Mouse (Mus musculus) G1E-ER4 (cell line): Measurements from ENCODE around the gene Rapgef2. TPM values are rescaled to one million over a fixed set of nuclear protein-coding genes. Genes with fewer than 3 reads are reported as not detected.

Experiments
- GATA1 ChIP-seq: IDR thresholded peaks from one replicate; pipeline ENCODE4 v1.8.0; 2012; ENCODE audit warnings: low read length, inconsistent platforms
- polyA plus RNA-seq: library from polyadenylated mRNA; stranded (reverse); fragments of >175 nt; gene quantifications from 2 replicates; pipeline ENCODE4 v1.2.3, GENCODE M21; 2012

Gene Rapgef2
- 0.89 and 0.90 TPM in 2 replicates for polyA plus RNA-seq

DNA sequence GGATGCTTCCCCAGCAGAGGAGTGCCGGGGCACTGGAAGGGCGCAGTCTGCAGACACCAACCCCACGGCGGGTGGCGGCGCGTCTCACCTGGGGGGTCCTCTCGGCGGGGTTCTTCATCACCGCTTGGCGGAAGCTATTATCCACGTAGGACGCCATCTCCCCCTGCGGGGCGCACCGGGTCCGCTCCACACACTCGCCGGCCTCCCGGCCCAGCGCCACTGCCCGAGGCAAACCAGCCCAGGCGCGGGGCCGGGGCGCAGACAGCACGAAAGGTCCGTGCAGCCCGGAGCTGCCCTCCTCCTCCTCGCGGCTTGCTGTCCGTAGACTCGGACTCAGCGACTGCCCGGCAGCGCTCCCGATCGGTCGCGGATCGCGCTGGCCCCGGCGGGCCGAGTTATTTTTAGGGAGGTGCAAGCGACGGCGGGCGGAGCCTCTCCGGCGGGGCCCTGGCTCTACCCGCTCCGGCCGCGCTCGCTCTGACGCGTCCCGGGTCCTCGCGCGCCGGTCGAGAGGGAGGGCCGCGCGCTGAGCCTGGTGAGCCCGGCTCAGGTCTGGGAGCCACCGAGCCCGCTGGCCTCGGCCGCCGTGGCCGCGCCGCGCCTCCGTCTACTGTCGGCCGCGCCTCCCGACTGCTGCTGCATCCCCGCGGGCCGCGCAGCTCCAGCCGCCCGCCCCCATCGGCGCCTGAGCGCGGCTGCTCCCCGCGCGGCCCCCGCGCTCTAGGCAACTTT lies at the start of gene Rapgef2:
Gene Rapgef2, minus strand, starts transcription at position 142 of the 732 bp plus-strand sequence.
- no peak for TF ChIP-seq GATA1

DNA sequence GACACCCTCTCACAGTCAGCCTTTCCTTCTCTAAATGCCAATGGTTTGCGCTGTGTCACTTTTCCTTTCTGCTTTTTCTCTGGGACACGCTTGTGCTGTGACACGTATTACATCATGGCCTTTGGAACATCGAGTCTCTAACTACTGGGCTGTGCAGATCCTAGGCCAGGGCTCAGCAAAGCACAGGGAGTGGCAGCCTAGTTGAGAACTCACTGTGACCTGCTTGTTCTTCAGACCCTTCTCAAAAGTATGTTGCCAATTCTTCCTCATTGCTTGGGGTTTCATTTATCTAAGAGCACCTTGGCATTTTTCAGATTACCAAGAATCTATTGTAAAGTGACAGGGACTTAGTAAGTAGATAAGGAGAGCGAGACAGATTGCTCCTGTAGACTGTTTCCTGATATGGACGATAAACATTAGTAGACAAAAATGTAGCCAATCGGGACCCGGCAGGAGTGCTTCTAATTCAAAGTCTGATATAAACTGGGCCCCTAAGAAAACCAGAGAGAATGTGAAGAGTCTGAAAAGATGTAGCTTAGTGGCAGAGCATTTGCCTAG lies 47.4 kb upstream of the Rapgef2 start:
- peak; percentile 42 for TF ChIP-seq GATA1

- TF ChIP-seq GATA1: no peak
Observed at GRCm38 (mm10) chr3:79333051-79333450, 46.7 kb upstream of the Rapgef2 start.

DNA sequence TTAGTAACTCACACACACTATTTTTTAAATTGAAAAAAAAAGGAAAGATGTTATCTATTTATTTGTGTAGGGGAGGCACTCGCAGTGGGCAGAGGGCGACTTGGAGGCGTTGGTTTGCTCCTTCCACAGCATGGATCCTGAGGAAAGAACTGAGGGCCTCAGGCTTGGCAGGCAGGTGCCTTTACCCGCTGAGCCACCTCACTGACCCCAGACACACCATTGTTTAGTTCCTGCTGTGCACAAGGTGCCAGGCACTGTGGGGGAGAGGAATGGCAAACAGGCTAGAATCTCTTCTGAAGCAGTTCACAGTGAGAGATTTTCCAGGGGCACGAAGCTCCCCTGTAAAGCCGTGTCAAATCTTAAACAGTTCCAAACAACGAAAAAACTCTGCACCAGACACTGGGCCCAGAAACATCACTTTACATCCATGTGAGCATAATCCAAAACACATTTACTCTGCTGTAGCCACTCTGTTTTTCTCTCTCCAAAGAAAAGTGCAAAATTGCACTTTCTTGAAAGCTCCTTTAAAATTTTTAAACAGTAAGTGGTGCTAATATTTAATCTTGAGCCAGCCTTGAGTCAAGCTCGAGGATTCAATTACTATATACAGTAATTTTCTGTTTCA lies 43.5 kb upstream of the Rapgef2 start:
- no peak for TF ChIP-seq GATA1

- TF ChIP-seq GATA1: no peak
Observed at GRCm38 (mm10) chr3:79324697-79325526, 38.6 kb upstream of the Rapgef2 start.

DNA sequence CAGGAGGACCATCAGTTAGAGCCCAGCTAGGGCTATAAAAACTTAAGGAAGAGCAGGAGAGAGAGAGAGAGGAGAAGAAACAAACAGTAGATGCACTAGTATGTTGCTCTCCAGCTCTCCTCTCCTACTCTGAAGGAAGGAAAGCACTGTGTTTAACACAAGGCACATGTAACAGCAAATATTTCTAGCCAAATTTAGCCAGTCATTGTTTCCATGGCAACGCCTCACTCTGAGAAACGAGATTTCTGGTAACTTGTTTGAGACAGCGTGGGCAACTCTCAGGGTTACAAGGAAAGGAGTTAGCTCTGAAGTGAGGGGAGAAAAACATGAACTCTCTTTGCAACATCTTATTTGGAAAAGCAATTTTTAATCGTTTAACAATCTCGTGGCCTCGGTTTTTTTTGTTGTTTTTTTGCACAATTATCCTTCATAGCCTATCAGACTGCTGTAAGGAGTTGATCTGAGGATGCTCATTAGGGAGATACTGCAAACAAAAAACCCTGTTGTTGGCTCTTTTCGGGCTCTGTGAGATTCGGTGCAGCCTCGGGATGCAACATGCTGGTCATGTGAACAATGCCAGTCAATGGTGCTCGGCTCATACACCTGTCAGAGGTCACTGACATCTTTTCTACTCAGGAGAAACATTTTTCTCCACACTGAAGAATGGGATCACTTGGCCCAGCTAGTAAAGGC lies 27.8 kb upstream of the Rapgef2 start:
- TF ChIP-seq GATA1: no peak

- no peak for TF ChIP-seq GATA1
Observed at GRCm38 (mm10) chr3:79311895-79312294, 25.6 kb upstream of the Rapgef2 start.

DNA sequence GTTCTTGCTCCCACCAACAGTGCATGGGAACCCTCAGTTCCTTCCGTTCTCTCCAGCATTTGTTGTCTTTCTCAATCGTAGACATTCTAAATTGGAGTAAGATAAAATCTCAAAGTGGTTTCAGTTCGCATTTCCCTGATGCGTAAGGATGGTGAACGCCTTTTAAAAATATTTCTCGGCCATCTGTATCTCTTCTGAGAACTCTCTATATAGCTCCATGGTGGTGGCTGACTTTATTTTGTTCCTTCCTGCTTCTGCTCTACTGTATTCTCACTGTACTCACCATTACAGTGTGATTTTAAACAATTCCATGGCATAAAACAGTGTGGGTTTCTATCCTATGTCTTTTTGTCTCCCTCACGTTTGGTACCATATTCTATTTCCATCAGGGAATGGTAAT lies 23.9 kb upstream of the Rapgef2 start:
- no peak for TF ChIP-seq GATA1

DNA sequence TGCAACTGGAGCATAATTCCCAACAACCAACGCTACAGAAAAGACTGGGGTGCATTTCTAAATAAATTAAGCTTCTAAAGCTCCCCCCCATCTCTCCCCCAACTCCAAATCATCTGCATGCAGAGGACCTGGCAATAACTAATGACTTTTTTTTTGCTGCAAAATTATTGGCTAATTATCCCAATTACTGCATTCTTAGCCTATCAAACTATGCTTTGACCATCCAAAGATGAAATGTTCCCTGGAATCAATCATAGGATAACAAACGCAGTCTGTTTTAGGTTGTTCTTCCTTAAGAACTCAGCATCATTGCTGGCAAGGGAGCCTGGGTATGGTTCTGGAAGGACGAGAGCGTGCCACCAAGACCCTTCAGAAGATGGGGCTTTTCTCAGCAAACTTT lies 22.3 kb upstream of the Rapgef2 start:
- no peak for TF ChIP-seq GATA1

DNA sequence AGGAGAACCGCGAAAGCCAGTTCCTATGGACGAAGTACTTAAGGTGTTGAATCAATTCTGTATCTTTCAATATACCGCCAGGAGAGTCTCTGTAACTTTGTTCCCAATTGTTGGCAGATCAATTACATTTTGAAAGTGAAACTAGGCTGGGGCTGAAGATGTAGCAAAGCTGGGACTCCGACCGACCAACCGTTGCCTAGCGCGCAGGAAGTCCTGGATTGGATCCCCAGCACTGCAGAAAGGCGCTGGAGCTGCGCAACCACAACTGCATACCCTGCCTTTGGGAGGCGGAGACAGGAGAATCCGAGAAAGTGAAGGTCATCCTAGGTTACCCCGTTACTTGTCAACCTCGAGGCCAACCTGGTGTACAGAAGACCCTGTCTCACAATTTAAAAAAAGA lies 13.1 kb upstream of the Rapgef2 start:
- no peak for TF ChIP-seq GATA1

DNA sequence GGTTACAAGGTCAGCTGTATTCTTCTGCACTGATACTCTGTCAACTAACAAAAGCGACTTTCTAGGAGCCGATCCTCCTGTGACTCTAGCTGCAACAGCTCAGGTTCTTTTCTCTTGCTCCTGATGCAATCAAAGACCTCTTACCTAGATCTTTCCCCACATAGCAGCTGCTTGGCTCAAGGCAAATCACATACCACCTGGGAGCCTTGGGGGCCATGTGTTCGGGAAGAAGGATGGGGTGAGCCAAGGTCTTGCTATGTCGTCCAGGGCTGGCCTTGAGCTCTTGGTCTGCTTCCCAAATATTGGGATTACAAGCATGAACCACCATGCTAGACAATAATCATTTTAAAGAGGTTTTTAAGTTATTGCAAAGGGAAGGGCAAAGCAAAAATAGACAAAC lies 11.0 kb upstream of the Rapgef2 start:
- no peak for TF ChIP-seq GATA1

DNA sequence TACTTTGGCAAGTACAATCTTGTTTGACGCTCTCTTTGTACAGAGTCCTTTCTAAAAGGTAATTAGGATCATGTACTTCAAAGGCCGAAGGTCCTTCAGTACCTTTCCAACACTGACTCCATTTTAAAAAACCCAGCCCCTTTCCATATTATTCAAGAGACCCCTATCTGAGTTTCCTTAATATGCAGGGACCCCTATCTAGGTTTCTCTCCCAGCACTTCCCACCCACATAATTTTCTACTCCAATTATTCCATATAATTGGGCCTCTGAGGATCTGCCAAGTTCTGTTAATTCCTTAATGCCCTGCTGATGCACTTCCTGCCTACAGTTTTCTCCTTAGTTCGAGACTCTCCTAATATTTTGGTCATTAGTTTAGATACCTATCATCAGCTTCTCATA lies 10.3 kb upstream of the Rapgef2 start:
- no peak for TF ChIP-seq GATA1

- no peak for TF ChIP-seq GATA1
Observed at GRCm38 (mm10) chr3:79296049-79296448, 9.7 kb upstream of the Rapgef2 start.

- no peak for TF ChIP-seq GATA1
Observed at GRCm38 (mm10) chr3:79294701-79295100, 8.4 kb upstream of the Rapgef2 start.

- no peak for TF ChIP-seq GATA1
Observed at GRCm38 (mm10) chr3:79293023-79293422, 6.7 kb upstream of the Rapgef2 start.
